Mouse (Mus musculus): ENCODE results near the gene Tas2r140. TPM values are rescaled to one million over a fixed set of nuclear protein-coding genes. Genes with fewer than 3 reads are reported as not detected.

The Tas2r140 gene
- not detected in 2 replicates for polyA plus RNA-seq (2014; fragmentation: Nextera tagmentation; extraction: Ambion mirVana)

GRCm38 (mm10) chr6:133055716-133056115, at the start of gene Tas2r140:
Tas2r140 (minus strand) TSS chr6:133055816.
- H3K9ac ChIP-seq (ENCODE audit: low read length), result no peak within 1 kb of the TSS
- H3K9me3 ChIP-seq (ENCODE audit: control insufficient read depth, low read length), result no peaks in the 10 kb centered on the region
- H3K4me1 ChIP-seq (ENCODE audit: control insufficient read depth, insufficient read depth, low read length), result no peaks in the 10 kb centered on the region
- H3K36me3 ChIP-seq (ENCODE audit: control insufficient read depth, insufficient read depth, low read length), result no peaks in the 10 kb centered on the region
- no peak for DNase-seq (ENCODE audit: low spot score, missing footprints)
- no peaks in the 10 kb centered on the region for H3K27me3 ChIP-seq (ENCODE audit: control insufficient read depth, insufficient read depth, low read length)
- no peak within 1 kb of the TSS for H3K27ac ChIP-seq (ENCODE audit: low read depth, low read length)
- H3K4me2 ChIP-seq, result no peak within 1 kb of the TSS
- no peak for ATAC-seq (ENCODE audit: low FRiP score)
- H3K4me3 ChIP-seq (ENCODE audit: low read depth, low read length), result no peak within 1 kb of the TSS

GRCm38 (mm10) chr6:133104609-133104921, 48.9 kb upstream of the Tas2r140 start, which contains the start of gene Smim10l1:
Smim10l1 (plus strand) TSS chr6:133104909.
- no peaks in the 10 kb centered on the region for H3K36me3 ChIP-seq (ENCODE audit: control insufficient read depth, insufficient read depth, low read length)
- peaks cover 2% of the 10 kb centered on the region; the same call in 1 of the 2 replicates for H3K4me1 ChIP-seq (ENCODE audit: control insufficient read depth, insufficient read depth, low read length)
- no peaks in the 10 kb centered on the region for H3K9me3 ChIP-seq (ENCODE audit: control insufficient read depth, low read length)
- no peaks in the 10 kb centered on the region for H3K27me3 ChIP-seq (ENCODE audit: control insufficient read depth, insufficient read depth, low read length)
- ATAC-seq (ENCODE audit: low FRiP score), result no peak
- peak within 1 kb of the TSS; percentile 78 for H3K4me3 ChIP-seq (ENCODE audit: low read depth, low read length)
- DNase-seq (ENCODE audit: low spot score, missing footprints), result no peak
- peak within 1 kb of the TSS; percentile 51 for H3K4me2 ChIP-seq
- peak within 1 kb of the TSS; percentile 97 for H3K27ac ChIP-seq (ENCODE audit: low read depth, low read length)
- peak within 1 kb of the TSS; percentile 96 for H3K9ac ChIP-seq (ENCODE audit: low read length)

DNA sequence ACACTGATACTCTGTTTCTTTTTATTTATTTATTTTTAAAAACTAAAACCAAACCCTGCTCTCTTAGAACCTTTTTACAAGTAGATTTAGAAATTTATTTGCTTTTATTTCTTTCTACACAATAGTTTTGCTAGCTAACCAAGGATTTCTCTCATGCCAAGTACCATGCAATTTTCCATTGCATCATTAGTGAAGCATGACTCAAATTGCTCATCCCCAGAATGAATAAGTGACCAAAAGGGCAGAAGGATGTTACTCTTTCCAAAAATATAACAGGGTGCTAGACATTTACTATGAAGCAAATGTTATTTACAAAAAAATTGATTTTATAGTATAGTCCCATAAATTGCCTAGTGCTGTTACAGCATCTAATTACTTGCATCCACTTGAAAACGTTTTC, 46.8 kb upstream of the Tas2r140 start:
- H3K4me1 ChIP-seq (ENCODE audit: control insufficient read depth, insufficient read depth, low read length), result peaks cover 2% of the 10 kb centered on the region; the same call in 1 of the 2 replicates
- H3K9me3 ChIP-seq (ENCODE audit: control insufficient read depth, low read length), result no peaks in the 10 kb centered on the region
- no peak overlapping the region for H3K4me3 ChIP-seq (ENCODE audit: low read depth, low read length)
- H3K4me2 ChIP-seq, result no peak overlapping the region
- no peaks in the 10 kb centered on the region for H3K36me3 ChIP-seq (ENCODE audit: control insufficient read depth, insufficient read depth, low read length)
- no peaks in the 10 kb centered on the region for H3K27me3 ChIP-seq (ENCODE audit: control insufficient read depth, insufficient read depth, low read length)
- H3K27ac ChIP-seq (ENCODE audit: low read depth, low read length), result no peak overlapping the region
- no peak overlapping the region for H3K9ac ChIP-seq (ENCODE audit: low read length)
- WGBS, result 59% methylated on average over 1 of the region's 1 CpGs
- DNase-seq (ENCODE audit: low spot score, missing footprints) (no peak), ATAC-seq (ENCODE audit: low FRiP score) (no peak)

- no peaks in the 10 kb centered on the region for H3K27me3 ChIP-seq (ENCODE audit: control insufficient read depth, insufficient read depth, low read length)
- WGBS, result 72% methylated on average over 8 of the region's 8 CpGs
- no peaks in the 10 kb centered on the region for H3K4me1 ChIP-seq (ENCODE audit: control insufficient read depth, insufficient read depth, low read length)
- H3K9me3 ChIP-seq (ENCODE audit: control insufficient read depth, low read length), result no peaks in the 10 kb centered on the region
- DNase-seq (ENCODE audit: low spot score, missing footprints) (no peak), ATAC-seq (ENCODE audit: low FRiP score) (no peak)
- H3K4me2 ChIP-seq, result no peak overlapping the region
- no peak overlapping the region for H3K9ac ChIP-seq (ENCODE audit: low read length)
- no peak overlapping the region for H3K4me3 ChIP-seq (ENCODE audit: low read depth, low read length)
- H3K27ac ChIP-seq (ENCODE audit: low read depth, low read length), result no peak overlapping the region
- no peaks in the 10 kb centered on the region for H3K36me3 ChIP-seq (ENCODE audit: control insufficient read depth, insufficient read depth, low read length)
These were observed 36.6 kb upstream of the Tas2r140 start for GRCm38 (mm10) chr6:133092226-133092625.

DNA sequence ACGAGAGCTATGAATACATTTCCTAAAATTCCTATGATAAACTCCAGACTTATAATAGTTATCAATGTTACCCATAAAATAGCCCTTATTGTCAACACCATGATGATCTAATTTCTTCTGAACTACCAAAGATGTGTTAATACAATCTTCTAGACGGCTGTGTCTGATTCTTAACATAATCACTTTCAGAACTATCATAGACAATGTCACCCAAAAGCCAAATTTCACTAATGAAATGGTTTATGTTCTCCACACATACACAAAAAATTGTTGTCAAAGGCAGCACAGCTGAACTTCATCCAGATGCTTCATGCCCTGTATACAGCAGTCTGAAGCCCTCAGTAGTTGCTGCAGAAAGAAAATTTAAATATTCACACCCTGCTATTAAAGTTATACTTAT, 18.6 kb downstream of the Tas2r140 start, which contains the start of gene Tas2r103:
Gene Tas2r103 (minus strand): TSS at position 101 of the 400 bp plus-strand sequence.
- DNase-seq (ENCODE audit: low spot score, missing footprints), result no peak
- 88% methylated on average over 2 of the region's 2 CpGs for WGBS

More for the DNA sequence above, 18.6 kb downstream of the Tas2r140 start, which contains the start of gene Tas2r103:
- ATAC-seq (ENCODE audit: low FRiP score), result no peak
- no peak within 1 kb of the TSS for H3K27ac ChIP-seq (ENCODE audit: low read depth, low read length)
- H3K9ac ChIP-seq (ENCODE audit: low read length), result no peak within 1 kb of the TSS
- no peaks in the 10 kb centered on the region for H3K9me3 ChIP-seq (ENCODE audit: control insufficient read depth, low read length)
- no peaks in the 10 kb centered on the region for H3K36me3 ChIP-seq (ENCODE audit: control insufficient read depth, insufficient read depth, low read length)
- H3K4me1 ChIP-seq (ENCODE audit: control insufficient read depth, insufficient read depth, low read length), result no peaks in the 10 kb centered on the region
- no peak within 1 kb of the TSS for H3K4me3 ChIP-seq (ENCODE audit: low read depth, low read length)
- no peaks in the 10 kb centered on the region for H3K27me3 ChIP-seq (ENCODE audit: control insufficient read depth, insufficient read depth, low read length)
- H3K4me2 ChIP-seq, result no peak within 1 kb of the TSS

Other genes with a start within 250 kb of the Tas2r140 start
- not detected in 2 replicates for gene Tas2r123, start 208.7 kb downstream of the Tas2r140 start, polyA plus RNA-seq (2014; fragmentation: Nextera tagmentation; extraction: Ambion mirVana)
- not detected in 2 replicates for gene Tas2r116, start 200.4 kb downstream of the Tas2r140 start, polyA plus RNA-seq (2014; fragmentation: Nextera tagmentation; extraction: Ambion mirVana)
- not detected in 2 replicates for gene Tas2r110, start 187.8 kb downstream of the Tas2r140 start, polyA plus RNA-seq (2014; fragmentation: Nextera tagmentation; extraction: Ambion mirVana)
- gene Tas2r113, start 162.8 kb downstream of the Tas2r140 start, polyA plus RNA-seq (2014; fragmentation: Nextera tagmentation; extraction: Ambion mirVana), result not detected in 2 replicates
- not detected in 2 replicates for gene Tas2r125, start 146.2 kb downstream of the Tas2r140 start, polyA plus RNA-seq (2014; fragmentation: Nextera tagmentation; extraction: Ambion mirVana)
- gene Tas2r129, start 104.7 kb downstream of the Tas2r140 start, polyA plus RNA-seq (2014; fragmentation: Nextera tagmentation; extraction: Ambion mirVana), result not detected in 2 replicates
- not detected in 2 replicates for gene Tas2r131, start 97.9 kb downstream of the Tas2r140 start, polyA plus RNA-seq (2014; fragmentation: Nextera tagmentation; extraction: Ambion mirVana)
- not detected in 2 replicates for gene Tas2r109, start 74.9 kb downstream of the Tas2r140 start, polyA plus RNA-seq (2014; fragmentation: Nextera tagmentation; extraction: Ambion mirVana)
- not detected in 2 replicates for gene Tas2r103, start 18.7 kb downstream of the Tas2r140 start, polyA plus RNA-seq (2014; fragmentation: Nextera tagmentation; extraction: Ambion mirVana)
- gene Smim10l1, start 49.1 kb upstream of the Tas2r140 start, polyA plus RNA-seq (2014; fragmentation: Nextera tagmentation; extraction: Ambion mirVana), result 81.3 and 88.2 TPM in 2 replicates
- gene 5530400C23Rik, start 236.4 kb upstream of the Tas2r140 start, polyA plus RNA-seq (2014; fragmentation: Nextera tagmentation; extraction: Ambion mirVana), result not detected in 2 replicates